Mouse (Mus musculus): ENCODE results near the gene Mum1. TPM values are rescaled to one million over a fixed set of nuclear protein-coding genes. Genes with fewer than 3 reads are reported as not detected.
"Not testable (repeated sequence)": the region's sequence is repeated elsewhere in the genome, so short reads cannot be mapped to it uniquely, and the experiment has no call there.

Mum1 gene
- polyA plus RNA-seq, 1 experiment from 2014 or later, result 64.7 TPM

GRCm38 (mm10) chr10:80244791-80245399, 18.7 kb downstream of the Mum1 start:
- H3K27ac ChIP-seq, result peak overlapping the region; percentile 45
- H3K4me1 ChIP-seq, result peaks cover 18% of the 10 kb centered on the region
- H3K27me3 ChIP-seq, result no peaks in the 10 kb centered on the region
- H3K36me3 ChIP-seq (ENCODE audit: poor library complexity, severe bottlenecking), result peaks cover 49% of the 10 kb centered on the region
- no peak overlapping the region for H3K4me3 ChIP-seq
- H3K4me2 ChIP-seq, result no peak overlapping the region
- no peaks in the 10 kb centered on the region for H3K9me3 ChIP-seq (replicated peaks)
- peak overlapping the region; percentile 22; the same call in 1 of the 2 replicates for H3K9ac ChIP-seq
- no peak for ATAC-seq
- WGBS, result 34% methylated on average over 5 of the region's 5 CpGs

GRCm38 (mm10) chr10:80245600-80245999, 19.4 kb downstream of the Mum1 start:
- Histone ChIP-seq H3K9me3 (replicated peaks) (no peaks in the 10 kb centered on the region), H3K4me3 (0 out of 2 replicates have a peak overlapping the region, but pooled peaks have one; percentile 2), H3K27ac (peak overlapping the region; percentile 45), H3K27me3 (no peaks in the 10 kb centered on the region), H3K4me2 (no peak overlapping the region), H3K9ac (peak overlapping the region; percentile 45; the same call in 1 of the 2 replicates), H3K36me3 (ENCODE audit: poor library complexity, severe bottlenecking) (peaks cover 42% of the 10 kb centered on the region), H3K4me1 (peaks cover 26% of the 10 kb centered on the region)
- ATAC-seq, result peak; percentile 23; the same call in 1 of the 2 replicates
- WGBS, result 3% methylated on average over 4 of the region's 4 CpGs

- peaks cover 27% of the 10 kb centered on the region for H3K4me1 ChIP-seq
- peak overlapping the region; percentile 82; the same call in 1 of the 2 replicates for H3K4me2 ChIP-seq
- no peak for ATAC-seq
- no peaks in the 10 kb centered on the region for H3K9me3 ChIP-seq (replicated peaks)
- no peak overlapping the region for H3K27ac ChIP-seq
- no peak overlapping the region for H3K9ac ChIP-seq
- 43% methylated on average over 6 of the region's 6 CpGs for WGBS
- H3K27me3 ChIP-seq, result no peaks in the 10 kb centered on the region
- H3K4me3 ChIP-seq, result 0 out of 2 replicates have a peak overlapping the region, but pooled peaks have one; percentile 6
- peaks cover 25% of the 10 kb centered on the region for H3K36me3 ChIP-seq (ENCODE audit: poor library complexity, severe bottlenecking)
Measured at GRCm38 (mm10) chr10:80247849-80248248, 21.6 kb downstream of the Mum1 start.

GRCm38 (mm10) chr10:80248437-80248836, 22.2 kb downstream of the Mum1 start:
- peaks cover 21% of the 10 kb centered on the region for H3K36me3 ChIP-seq (ENCODE audit: poor library complexity, severe bottlenecking)
- peak overlapping the region; percentile 82 for H3K4me2 ChIP-seq
- not testable (repeated sequence) for H3K9me3 ChIP-seq (replicated peaks); H3K9ac ChIP-seq; H3K27ac ChIP-seq; H3K27me3 ChIP-seq
- 47% methylated on average over 3 of the region's 3 CpGs for whole genome bisulfite sequencing
- peaks cover 27% of the 10 kb centered on the region for H3K4me1 ChIP-seq
- peak overlapping the region; percentile 72 for H3K4me3 ChIP-seq
- ATAC-seq, result peak; percentile 3; the same call in 1 of the 2 replicates

GRCm38 (mm10) chr10:80248971-80249640, 22.9 kb downstream of the Mum1 start, which contains the start of gene Ndufs7:
Gene Ndufs7, plus strand, starts transcription at chr10:80249121.
- Histone ChIP-seq H3K27me3 (no peaks in the 10 kb centered on the region), H3K9ac (peak within 1 kb of the TSS; percentile 85), H3K9me3 (replicated peaks) (no peaks in the 10 kb centered on the region), H3K4me1 (peaks cover 27% of the 10 kb centered on the region), H3K4me3 (peak within 1 kb of the TSS; percentile 72), H3K27ac (peak within 1 kb of the TSS; percentile 83), H3K4me2 (peak within 1 kb of the TSS; percentile 82), H3K36me3 (ENCODE audit: poor library complexity, severe bottlenecking) (peaks cover 21% of the 10 kb centered on the region)
- peak; percentile 87 for ATAC-seq
- WGBS, result under 1% methylated on average over 53 of the region's 53 CpGs

GRCm38 (mm10) chr10:80250059-80250458, 23.8 kb downstream of the Mum1 start:
- peak overlapping the region; percentile 85 for H3K9ac ChIP-seq
- ATAC-seq, result no peak

GRCm38 (mm10) chr10:80250573-80250972, 24.3 kb downstream of the Mum1 start:
- Histone ChIP-seq H3K9me3 (replicated peaks) (no peaks in the 10 kb centered on the region), H3K4me3 (peak overlapping the region; percentile 72), H3K4me1 (peaks cover 22% of the 10 kb centered on the region), H3K27ac (no peak overlapping the region), H3K9ac (0 out of 2 replicates have a peak overlapping the region, but pooled peaks have one; percentile 85), H3K36me3 (ENCODE audit: poor library complexity, severe bottlenecking) (peaks cover 28% of the 10 kb centered on the region), H3K27me3 (no peaks in the 10 kb centered on the region), H3K4me2 (peak overlapping the region; percentile 82)
- WGBS, result 84% methylated on average over 4 of the region's 4 CpGs
- ATAC-seq, result no peak

More at GRCm38 (mm10) chr10:80250059-80250458, 23.8 kb downstream of the Mum1 start:
- Histone ChIP-seq H3K27me3 (no peaks in the 10 kb centered on the region), H3K4me3 (peak overlapping the region; percentile 72), H3K27ac (peak overlapping the region; percentile 83), H3K36me3 (ENCODE audit: poor library complexity, severe bottlenecking) (peaks cover 23% of the 10 kb centered on the region), H3K9me3 (replicated peaks) (no peaks in the 10 kb centered on the region), H3K4me2 (peak overlapping the region; percentile 82), H3K4me1 (peaks cover 27% of the 10 kb centered on the region)
- WGBS, result 30% methylated on average over 2 of the region's 2 CpGs

GRCm38 (mm10) chr10:80252011-80252410, 25.8 kb downstream of the Mum1 start:
- H3K9me3 ChIP-seq (replicated peaks), result no peaks in the 10 kb centered on the region
- no peak overlapping the region for H3K4me3 ChIP-seq
- no peak overlapping the region for H3K4me2 ChIP-seq
- peaks cover 22% of the 10 kb centered on the region for H3K4me1 ChIP-seq
- no peak overlapping the region for H3K9ac ChIP-seq
- H3K27me3 ChIP-seq, result no peaks in the 10 kb centered on the region
- no peak overlapping the region for H3K27ac ChIP-seq
- ATAC-seq, result no peak
- H3K36me3 ChIP-seq (ENCODE audit: poor library complexity, severe bottlenecking), result peaks cover 42% of the 10 kb centered on the region

GRCm38 (mm10) chr10:80252493-80253274, 26.4 kb downstream of the Mum1 start:
- H3K27me3 ChIP-seq, result no peaks in the 10 kb centered on the region
- 89% methylated on average over 11 of the region's 11 CpGs for WGBS
- peaks cover 48% of the 10 kb centered on the region for H3K36me3 ChIP-seq (ENCODE audit: poor library complexity, severe bottlenecking)
- no peak overlapping the region for H3K4me2 ChIP-seq
- no peak overlapping the region for H3K27ac ChIP-seq
- no peak for ATAC-seq
- H3K4me3 ChIP-seq, result no peak overlapping the region
- H3K9me3 ChIP-seq (replicated peaks), result no peaks in the 10 kb centered on the region
- peaks cover 22% of the 10 kb centered on the region for H3K4me1 ChIP-seq
- no peak overlapping the region for H3K9ac ChIP-seq

- Histone ChIP-seq H3K9ac (no peak overlapping the region), H3K4me1 (peaks cover 22% of the 10 kb centered on the region), H3K36me3 (ENCODE audit: poor library complexity, severe bottlenecking) (peaks cover 56% of the 10 kb centered on the region), H3K4me3 (no peak overlapping the region), H3K27me3 (no peaks in the 10 kb centered on the region), H3K9me3 (replicated peaks) (no peaks in the 10 kb centered on the region), H3K27ac (no peak overlapping the region), H3K4me2 (no peak overlapping the region)
- 90% methylated on average over 6 of the region's 6 CpGs for WGBS
- ATAC-seq, result no peak
Measured at GRCm38 (mm10) chr10:80253551-80253950, 27.3 kb downstream of the Mum1 start.

- no peak overlapping the region for H3K9ac ChIP-seq
- no peak for ATAC-seq
- no peak overlapping the region for H3K27ac ChIP-seq
- H3K4me2 ChIP-seq, result no peak overlapping the region
- peaks cover 65% of the 10 kb centered on the region for H3K36me3 ChIP-seq (ENCODE audit: poor library complexity, severe bottlenecking)
- no peaks in the 10 kb centered on the region for H3K27me3 ChIP-seq
- H3K4me3 ChIP-seq, result no peak overlapping the region
- WGBS, result 95% methylated on average over 26 of the region's 26 CpGs
- H3K4me1 ChIP-seq, result peaks cover 31% of the 10 kb centered on the region
- H3K9me3 ChIP-seq (replicated peaks), result no peaks in the 10 kb centered on the region
Measured at GRCm38 (mm10) chr10:80254331-80255297, 28.4 kb downstream of the Mum1 start.

Measured in forebrain, embryonic 13.5 days (tissue).